ENCODE assay signal across 28 mouse cellular contexts in genomic region chr8:91282655-91283054, GRCm38 (mm10). TPM values are rescaled to one million over a fixed set of nuclear protein-coding genes. Genes with fewer than 3 reads are reported as not detected.
DNase-seq lines count a peak whose midpoint lies in the region; ATAC-seq and TF ChIP-seq lines count a peak whose summit lies in the region.
"Had no signal": no experiment of that assay in that cellular context is flagged by ENCODE, and none has a peak within 500 bp of the region (broad histone marks: within the 10 kb centered on the region; RNA-seq: fewer than 3 reads in every experiment).

No protein-coding gene starts in this region.

- no peak overlapping the region for H3K4me2 ChIP-seq in forebrain, embryonic 16.5 days (ENCODE audit: low read length)
- H3K4me2 ChIP-seq in forebrain, embryonic 12.5 days: no peak overlapping the region
- H3K4me2 ChIP-seq in lung, embryonic 15.5 days: no peak overlapping the region
- H3K4me2 ChIP-seq in embryonic facial prominence, embryonic 14.5 days (ENCODE audit: low read depth, low read length): no peak overlapping the region
- H3K4me2 ChIP-seq: midbrain, embryonic 12.5 days; neural tube, embryonic 12.5 days had no signal

- intact Hi-C loops in heart, adult 2 months (cut with DNase I): no loop called here

- H3K4me3 ChIP-seq in forebrain, embryonic 16.5 days (replicated peaks; ENCODE audit: low read length): no peak overlapping the region
- H3K4me3 ChIP-seq in forebrain, embryonic 12.5 days (replicated peaks): no peak overlapping the region
- no peak overlapping the region for H3K4me3 ChIP-seq in lung, embryonic 15.5 days
- H3K4me3 ChIP-seq in embryonic facial prominence, embryonic 14.5 days (ENCODE audit: low read depth, low read length): no peak overlapping the region
- H3K4me3 ChIP-seq in heart, adult 2 months: no peak overlapping the region
- H3K4me3 ChIP-seq: layer of hippocampus, adult 2 months; megakaryocyte, embryonic 14.5 days; midbrain, embryonic 12.5 days; myocyte; neural tube, embryonic 12.5 days had no signal

- H3K36me3 ChIP-seq in forebrain, embryonic 16.5 days (ENCODE audit: control insufficient read depth, insufficient read depth): no peaks in the 10 kb centered on the region
- H3K36me3 ChIP-seq in forebrain, embryonic 12.5 days (replicated peaks): no peaks in the 10 kb centered on the region
- no peaks in the 10 kb centered on the region for H3K36me3 ChIP-seq in lung, embryonic 15.5 days
- H3K36me3 ChIP-seq in embryonic facial prominence, embryonic 14.5 days (ENCODE audit: control insufficient read depth, insufficient read depth, low read length): no peaks in the 10 kb centered on the region
- no peaks in the 10 kb centered on the region for H3K36me3 ChIP-seq in heart, adult 2 months (ENCODE audit: control insufficient read depth, insufficient read depth, low read length)
- H3K36me3 ChIP-seq: midbrain, embryonic 12.5 days; neural tube, embryonic 12.5 days had no signal

- no peaks in the 10 kb centered on the region for H3K4me1 ChIP-seq in forebrain, embryonic 16.5 days (replicated peaks; ENCODE audit: control insufficient read depth, insufficient read depth, low read length)
- H3K4me1 ChIP-seq in forebrain, embryonic 12.5 days: no peaks in the 10 kb centered on the region
- H3K4me1 ChIP-seq in lung, embryonic 15.5 days: peaks cover 15% of the 10 kb centered on the region
- H3K4me1 ChIP-seq in embryonic facial prominence, embryonic 14.5 days (ENCODE audit: control insufficient read depth, insufficient read depth, low read length): peaks cover 26% of the 10 kb centered on the region
- no peaks in the 10 kb centered on the region; the same call in 1 of the 2 replicates for H3K4me1 ChIP-seq in heart, adult 2 months (ENCODE audit: control insufficient read depth, insufficient read depth, low read length)
- H3K4me1 ChIP-seq: midbrain, embryonic 12.5 days; neural tube, embryonic 12.5 days had no signal

- WGBS in forebrain, embryonic 16.5 days: 69% methylated on average over 5 of the region's 5 CpGs
- WGBS in forebrain, embryonic 12.5 days: 78% methylated on average over 5 of the region's 5 CpGs
- 62% methylated on average over 5 of the region's 5 CpGs for WGBS in lung, embryonic 15.5 days
- 44% methylated on average over 5 of the region's 5 CpGs for WGBS in embryonic facial prominence, embryonic 14.5 days
- WGBS in heart, adult 2 months: 80% methylated on average over 5 of the region's 5 CpGs

- no peaks in the 10 kb centered on the region for H3K27me3 ChIP-seq in forebrain, embryonic 16.5 days (replicated peaks; ENCODE audit: control insufficient read depth, insufficient read depth, low read length)
- no peaks in the 10 kb centered on the region for H3K27me3 ChIP-seq in forebrain, embryonic 12.5 days
- no peaks in the 10 kb centered on the region for H3K27me3 ChIP-seq in lung, embryonic 15.5 days
- H3K27me3 ChIP-seq in embryonic facial prominence, embryonic 14.5 days (replicated peaks; ENCODE audit: control insufficient read depth, insufficient read depth, low read length): no peaks in the 10 kb centered on the region
- H3K27me3 ChIP-seq in heart, adult 2 months (ENCODE audit: control insufficient read depth, insufficient read depth, low read length): no peaks in the 10 kb centered on the region
- H3K27me3 ChIP-seq: megakaryocyte, embryonic 14.5 days; midbrain, embryonic 12.5 days; neural tube, embryonic 12.5 days had no signal

- H3K9me3 ChIP-seq in forebrain, embryonic 16.5 days (ENCODE audit: control insufficient read depth, low read length): no peaks in the 10 kb centered on the region
- H3K9me3 ChIP-seq in forebrain, embryonic 12.5 days: no peaks in the 10 kb centered on the region
- no peaks in the 10 kb centered on the region for H3K9me3 ChIP-seq in lung, embryonic 15.5 days
- no peaks in the 10 kb centered on the region for H3K9me3 ChIP-seq in embryonic facial prominence, embryonic 14.5 days (ENCODE audit: control insufficient read depth, low read length)
- H3K9me3 ChIP-seq: megakaryocyte, embryonic 14.5 days; midbrain, embryonic 12.5 days; neural tube, embryonic 12.5 days had no signal

- no peak for TF ChIP-seq CTCF in heart, adult 2 months (IDR thresholded peaks at IDR 0.05)

- no peak for TF ChIP-seq EP300 in heart, adult 2 months (IDR thresholded peaks at IDR 0.05; ENCODE audit: insufficient read depth, low read depth, low read length)

- no peak for DNase-seq in lung, postnatal 14 days
- peak; percentile 84 for DNase-seq in embryonic facial prominence, embryonic 14.5 days (ENCODE audit: low spot score)
- no peak for DNase-seq in heart, adult 2 months
- DNase-seq in urinary bladder, postnatal 14 days (ENCODE audit: low spot score): no peak
- DNase-seq: adrenal gland, postnatal 36 days; cerebellum, adult 11-12 months; cerebellum, adult 9-11 months; gastrocnemius, postnatal 10 days; kidney, adult 18-20 months; kidney, postnatal 36 days; liver; lung, adult 2 months; lung, postnatal 4 days; right cerebral cortex, adult 18-20 months; spleen, adult 18-20 months; thymus, adult 18-20 months; thymus, postnatal 25 days had no signal

- 0 out of 2 replicates have a peak, but pooled peaks have one; percentile 40 for ATAC-seq in forebrain, embryonic 16.5 days
- no peak for ATAC-seq in forebrain, embryonic 12.5 days (ENCODE audit: low FRiP score)
- ATAC-seq in lung, embryonic 15.5 days (ENCODE audit: borderline replicate concordance, extremely low read depth, low FRiP score, low TSS enrichment): no peak
- peak; percentile 47 for ATAC-seq in embryonic facial prominence, embryonic 14.5 days (ENCODE audit: low read depth)
- ATAC-seq: CD4-positive, CD25-positive, alpha-beta regulatory T cell, adult 4 months; hindbrain, embryonic 16.5 days had no signal

- no peaks in the 10 kb centered on the region for H3K79me2 ChIP-seq in heart, adult 2 months (replicated peaks; ENCODE audit: control insufficient read depth, insufficient read depth, low read length)

- H3K27ac ChIP-seq in forebrain, embryonic 16.5 days (ENCODE audit: low read length): 0 out of 2 replicates have a peak overlapping the region, but pooled peaks have one; percentile 1
- H3K27ac ChIP-seq in forebrain, embryonic 12.5 days: no peak overlapping the region
- H3K27ac ChIP-seq in lung, embryonic 15.5 days: 0 out of 2 replicates have a peak overlapping the region, but pooled peaks have one; percentile 11
- peak overlapping the region; percentile 77; the same call in 1 of the 2 replicates for H3K27ac ChIP-seq in embryonic facial prominence, embryonic 14.5 days (replicated peaks; ENCODE audit: low read depth, low read length)
- no peak overlapping the region for H3K27ac ChIP-seq in heart, adult 2 months
- H3K27ac ChIP-seq: liver, embryonic 14.5 days; midbrain, embryonic 12.5 days; neural tube, embryonic 12.5 days had no signal

- no peak for TF ChIP-seq POLR2A in heart, adult 2 months (IDR thresholded peaks at IDR 0.05; ENCODE audit: insufficient read depth, low read depth, low read length)

- H3K9ac ChIP-seq in forebrain, embryonic 16.5 days (replicated peaks; ENCODE audit: low read depth, low read length): no peak overlapping the region
- no peak overlapping the region for H3K9ac ChIP-seq in forebrain, embryonic 12.5 days
- no peak overlapping the region for H3K9ac ChIP-seq in lung, embryonic 15.5 days
- H3K9ac ChIP-seq in embryonic facial prominence, embryonic 14.5 days (ENCODE audit: low read depth, low read length): no peak overlapping the region
- H3K9ac ChIP-seq in heart, adult 2 months (ENCODE audit: low read depth, low read length): no peak overlapping the region
- H3K9ac ChIP-seq: liver, embryonic 14.5 days; midbrain, embryonic 12.5 days; neural tube, embryonic 12.5 days had no signal

RNA-seq across cellular contexts. Expression of gene Rpgrip1l, which starts 30.4 kb away (rescaled TPM):
- 13.5 and 13.7 TPM in 2 replicates for polyA plus RNA-seq in forebrain, embryonic 16.5 days (2015; fragmentation: Nextera tagmentation; extraction: Ambion mirVana)
- 15.8 and 17.0 TPM in 2 replicates for polyA plus RNA-seq in forebrain, embryonic 12.5 days (2016; fragmentation: Nextera tagmentation; extraction: Ambion mirVana)
- 15.0 and 16.6 TPM in 2 replicates for polyA plus RNA-seq in lung, embryonic 15.5 days (2015; fragmentation: Nextera tagmentation; extraction: Ambion mirVana)
- 8.6 and 13.8 TPM in 2 replicates for polyA plus RNA-seq in embryonic facial prominence, embryonic 14.5 days (2014; fragmentation: Nextera tagmentation; extraction: Ambion mirVana)
- 1 to 10 TPM; 3.2 to 3.6 TPM for total RNA-seq in heart, adult 2 months (2021)
- 0.88 and 1.4 TPM in 2 replicates for polyA plus RNA-seq in heart, adult 2 months (2012; rRNA removed)

RNA-seq across cellular contexts. Expression of gene Fto, which starts 30.7 kb away (rescaled TPM):
- 123 and 132 TPM in 2 replicates for polyA plus RNA-seq in forebrain, embryonic 16.5 days (2015; fragmentation: Nextera tagmentation; extraction: Ambion mirVana)
- 105 and 111 TPM in 2 replicates for polyA plus RNA-seq in forebrain, embryonic 12.5 days (2016; fragmentation: Nextera tagmentation; extraction: Ambion mirVana)
- 84.5 and 91.2 TPM in 2 replicates for polyA plus RNA-seq in lung, embryonic 15.5 days (2015; fragmentation: Nextera tagmentation; extraction: Ambion mirVana)
- 107 and 108 TPM in 2 replicates for polyA plus RNA-seq in embryonic facial prominence, embryonic 14.5 days (2014; fragmentation: Nextera tagmentation; extraction: Ambion mirVana)
- 10 to 100 TPM; 57.6 to 65.1 TPM for total RNA-seq in heart, adult 2 months (2021)
- polyA plus RNA-seq in heart, adult 2 months (2012; rRNA removed): 41.3 and 53.3 TPM in 2 replicates

Comparison
In these comparisons a context has a peak if more than half of its experiments do, and no peak if none do; other contexts are left out.
1. ATAC-seq: peak in forebrain, embryonic 16.5 days (single experiment) and embryonic facial prominence, embryonic 14.5 days (single experiment); none in forebrain, embryonic 12.5 days (single experiment) and lung, embryonic 15.5 days (single experiment).
2. H3K27ac ChIP-seq: peak in forebrain, embryonic 16.5 days (single experiment), lung, embryonic 15.5 days (single experiment) and embryonic facial prominence, embryonic 14.5 days (single experiment); none in forebrain, embryonic 12.5 days (single experiment) and heart, adult 2 months (single experiment).